27 mouse cellular contexts compared by ENCODE assay signal in the genomic region with DNA sequence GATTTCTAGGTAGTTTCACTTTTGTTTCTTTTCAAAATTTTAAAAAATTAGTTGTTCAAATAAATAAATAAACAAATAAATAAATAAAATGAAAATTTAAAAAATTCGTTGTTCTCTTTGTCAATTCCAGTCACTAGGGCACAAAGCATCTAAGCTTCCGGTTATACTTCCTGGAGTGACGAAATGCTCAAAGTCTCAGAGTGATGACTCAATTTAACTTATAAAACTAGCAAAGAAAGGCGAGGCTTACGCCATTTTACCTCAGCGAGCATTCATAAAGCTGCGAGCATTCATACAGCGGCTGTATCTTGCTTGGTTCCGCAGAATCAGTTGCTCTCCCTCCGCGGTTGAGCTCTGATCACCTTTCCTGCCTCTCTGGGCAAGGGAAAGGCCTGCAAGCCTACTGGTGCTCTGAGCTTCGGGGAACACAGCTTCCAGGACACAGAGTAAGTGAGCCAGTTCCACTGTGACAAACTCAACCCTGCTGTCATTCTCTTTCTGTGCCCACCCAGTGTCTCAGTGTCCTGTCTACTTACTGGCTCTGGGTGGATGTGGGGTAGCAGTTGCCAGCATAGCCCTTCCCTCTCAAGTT. TPM values are rescaled to one million over a fixed set of nuclear protein-coding genes. Genes with fewer than 3 reads are reported as not detected.
A peak's percentile ranks its signal among the peaks of the same experiment; 100 is the strongest.
DNase-seq lines count a peak whose midpoint lies in the region; ATAC-seq lines count a peak whose summit lies in the region.
"Had no signal": no experiment of that assay in that cellular context is flagged by ENCODE, and none has a peak within 500 bp of the region (broad histone marks: within the 10 kb centered on the region; RNA-seq: fewer than 3 reads in every experiment).

Gene Slfn4, plus strand, starts transcription at position 239 of the 592 bp plus-strand sequence.

- no peaks in the 10 kb centered on the region for H3K27me3 ChIP-seq in intestine, embryonic 14.5 days (replicated peaks; ENCODE audit: control insufficient read depth, insufficient read depth, low read length)
- H3K27me3 ChIP-seq in intestine, embryonic 16.5 days (replicated peaks; ENCODE audit: control insufficient read depth, insufficient read depth, low read length), result no peaks in the 10 kb centered on the region
- H3K27me3 ChIP-seq: hindbrain, embryonic 15.5 days had no signal

- H3K9ac ChIP-seq in intestine, embryonic 14.5 days (ENCODE audit: low read length), result no peak within 1 kb of the TSS
- no peak within 1 kb of the TSS for H3K9ac ChIP-seq in intestine, embryonic 16.5 days (ENCODE audit: low read depth, low read length)
- H3K9ac ChIP-seq: hindbrain, embryonic 15.5 days had no signal

- H3K9me3 ChIP-seq in intestine, embryonic 14.5 days (ENCODE audit: control insufficient read depth, low read length), result no peaks in the 10 kb centered on the region
- no peaks in the 10 kb centered on the region for H3K9me3 ChIP-seq in intestine, embryonic 16.5 days (ENCODE audit: control insufficient read depth, low read length)
- H3K9me3 ChIP-seq: hindbrain, embryonic 15.5 days; limb, embryonic 10.5 days had no signal

- H3K27ac ChIP-seq in intestine, embryonic 14.5 days (ENCODE audit: low read depth), result no peak within 1 kb of the TSS
- no peak within 1 kb of the TSS for H3K27ac ChIP-seq in intestine, embryonic 16.5 days (ENCODE audit: low read length)
- H3K27ac ChIP-seq: hindbrain, embryonic 15.5 days; limb, embryonic 10.5 days had no signal

- H3K36me3 ChIP-seq in intestine, embryonic 14.5 days (ENCODE audit: control insufficient read depth, insufficient read depth, low read length), result no peaks in the 10 kb centered on the region
- H3K36me3 ChIP-seq in intestine, embryonic 16.5 days (ENCODE audit: control insufficient read depth, insufficient read depth, low read length), result no peaks in the 10 kb centered on the region
- H3K36me3 ChIP-seq: hindbrain, embryonic 15.5 days; limb, embryonic 10.5 days had no signal

- DNase-seq in intestine, embryonic 14.5 days (ENCODE audit: low spot score), result peak; percentile 53
- peak; percentile 73 for DNase-seq in 416B (ENCODE audit: low read depth)
- no peak for DNase-seq in spleen, postnatal 36 days (ENCODE audit: low spot score in 2 of 2)
- DNase-seq: adrenal gland, adult 8-10 months; B cell, adult 2 months; cerebellum, adult 18-20 months; cerebellum, postnatal 14 days; heart, postnatal 4 days; kidney, adult 8-10 months; kidney, postnatal 10 days; liver; lung, postnatal 14 days; right cerebral cortex, adult 18-20 months; thymus, postnatal 25 days had no signal

- H3K4me2 ChIP-seq in intestine, embryonic 14.5 days (ENCODE audit: low read length), result no peak within 1 kb of the TSS
- H3K4me2 ChIP-seq in intestine, embryonic 16.5 days (ENCODE audit: low read depth, low read length), result no peak within 1 kb of the TSS
- H3K4me2 ChIP-seq: hindbrain, embryonic 15.5 days had no signal

- WGBS in intestine, embryonic 14.5 days, result 85% methylated on average over 12 of the region's 12 CpGs
- WGBS in intestine, embryonic 16.5 days, result 81% methylated on average over 12 of the region's 12 CpGs

- no peak for ATAC-seq in intestine, embryonic 14.5 days (replicated peaks; ENCODE audit: low FRiP score, low TSS enrichment, low read depth)
- no peak for ATAC-seq in intestine, embryonic 16.5 days
- ATAC-seq in granulocyte monocyte progenitor cell, adult 5-6 weeks (replicated peaks; ENCODE audit: poor library complexity, severe bottlenecking), result peak; percentile 37
- 0 out of 2 replicates have a peak, but pooled peaks have one; percentile 20 for ATAC-seq in megakaryocyte progenitor cell, adult 5-6 weeks (replicated peaks; ENCODE audit: poor library complexity)
- no peak for ATAC-seq in megakaryocyte-erythroid progenitor cell, adult 5-6 weeks (replicated peaks; ENCODE audit: low FRiP score, low TSS enrichment, poor library complexity, severe bottlenecking)

- H3K4me1 ChIP-seq in intestine, embryonic 14.5 days (replicated peaks; ENCODE audit: control insufficient read depth, insufficient read depth, low read length), result no peaks in the 10 kb centered on the region
- H3K4me1 ChIP-seq in intestine, embryonic 16.5 days (ENCODE audit: control insufficient read depth, insufficient read depth, low read length), result no peaks in the 10 kb centered on the region
- H3K4me1 ChIP-seq: hindbrain, embryonic 15.5 days; limb, embryonic 10.5 days had no signal

- H3K4me3 ChIP-seq in intestine, embryonic 14.5 days (ENCODE audit: low read depth, low read length), result no peak within 1 kb of the TSS
- H3K4me3 ChIP-seq in intestine, embryonic 16.5 days (ENCODE audit: low read length), result no peak within 1 kb of the TSS
- H3K4me3 ChIP-seq: hindbrain, embryonic 15.5 days; limb, embryonic 10.5 days had no signal

RNA-seq across cellular contexts. Expression of gene Slfn4, which starts in this region (rescaled TPM):
- polyA plus RNA-seq in intestine, embryonic 14.5 days (2014; fragmentation: Nextera tagmentation; extraction: Ambion mirVana), result 0.09 and 0.27 TPM in 2 replicates
- 0.16 and 0.17 TPM in 2 replicates for polyA plus RNA-seq in intestine, embryonic 16.5 days (2015; fragmentation: Nextera tagmentation; extraction: Ambion mirVana)
- total RNA-seq in granulocyte monocyte progenitor cell, adult 5-6 weeks (2014; fragmentation: Nextera tagmentation), result 1.5 and 2.8 TPM in 2 replicates
- 6.4 and 7.2 TPM in 2 replicates for total RNA-seq in granulocyte monocyte progenitor cell, adult 5-6 weeks (2017)
- 19.0 and 22.5 TPM in 2 replicates for total RNA-seq in megakaryocyte progenitor cell, adult 5-6 weeks (2015)
- total RNA-seq in megakaryocyte progenitor cell, adult 5-6 weeks (2017), result 7.9 and 9.8 TPM in 2 replicates
- total RNA-seq in megakaryocyte-erythroid progenitor cell, adult 5-6 weeks (2014; fragmentation: Nextera tagmentation), result 2.2 TPM in 1 of 2 replicates, not detected in the other
- 0.19 and 0.28 TPM in 2 replicates for total RNA-seq in megakaryocyte-erythroid progenitor cell, adult 5-6 weeks (2017)
- total RNA-seq: left cerebral cortex, adult 8-10 months; MEL; midbrain, postnatal 0 days had no signal
- polyA plus RNA-seq: embryonic facial prominence, embryonic 11.5 days; forebrain, embryonic 11.5 days; heart, embryonic 14.5 days; hindbrain, embryonic 15.5 days; limb, embryonic 10.5 days; midbrain, postnatal 0 days; neural tube, embryonic 14.5 days had no signal

Comparison
In these comparisons a context has a peak if more than half of its experiments do, and no peak if none do; other contexts are left out.
1. Peak in DNase-seq in intestine, embryonic 14.5 days; RNA of the gene not detected or under 1 TPM.
2. ATAC-seq: peak in granulocyte monocyte progenitor cell, adult 5-6 weeks (single experiment) and megakaryocyte progenitor cell, adult 5-6 weeks (single experiment); none in intestine, embryonic 14.5 days (single experiment), intestine, embryonic 16.5 days (single experiment) and megakaryocyte-erythroid progenitor cell, adult 5-6 weeks (single experiment).